Mouse (Mus musculus) adrenal gland (tissue): Measurements from ENCODE around the gene Slc25a38.

Experiments used
- intact Hi-C: fragments of 180-260 bp; cut with DNase I; formaldehyde crosslinking; loops from one replicate; pipeline ENCODE4 v1.15.1; 2025

Gene Slc25a38

GRCm38 (mm10) chr9:120135454-120135853, 25.3 kb downstream of the Slc25a38 start:
- intact Hi-C loops = no loop called here

DNA sequence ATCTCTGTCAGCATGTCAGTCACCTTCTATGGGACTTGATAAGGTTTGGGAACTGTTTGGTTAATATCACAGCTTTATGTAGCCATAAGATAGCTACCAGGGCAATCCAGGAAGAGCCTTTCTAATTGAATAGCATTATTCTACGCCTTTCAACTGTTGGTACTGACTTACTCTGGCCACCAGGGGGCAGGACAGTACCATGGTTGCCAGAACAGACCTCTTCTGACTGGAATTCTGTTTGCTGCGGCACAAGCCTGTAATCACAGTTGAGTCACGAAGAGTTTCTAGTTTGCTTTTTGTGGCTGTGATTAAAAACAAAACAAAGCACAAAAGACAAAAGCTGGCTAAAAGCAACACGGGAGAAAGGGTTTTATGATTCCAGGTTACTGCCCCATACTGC, 30.5 kb downstream of the Slc25a38 start:
- intact Hi-C loops = loop anchor here (1.0 kb wide), 1 partner anchor 30 kb away; no protein-coding TSS in a partner anchor

DNA sequence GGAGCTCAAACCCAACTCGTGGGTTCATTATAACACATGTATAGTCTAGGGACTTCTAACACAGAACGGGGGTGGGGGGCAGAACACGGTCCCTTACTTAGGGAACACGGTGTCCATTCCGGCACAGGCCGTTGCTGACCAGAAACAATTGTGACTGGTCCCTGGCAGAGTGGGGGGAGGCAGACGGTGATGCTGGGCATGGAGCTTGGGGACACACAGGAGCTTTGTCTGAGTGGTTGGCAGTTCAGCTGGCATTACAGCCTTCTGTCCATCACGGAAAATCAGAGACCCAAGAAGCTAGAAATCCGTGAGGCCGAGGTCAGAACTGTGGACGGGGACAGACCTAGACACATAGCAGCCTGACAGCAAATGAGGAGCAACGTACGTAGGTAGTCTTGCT, 34.3 kb downstream of the Slc25a38 start:
- intact Hi-C loops = no loop called here

DNA sequence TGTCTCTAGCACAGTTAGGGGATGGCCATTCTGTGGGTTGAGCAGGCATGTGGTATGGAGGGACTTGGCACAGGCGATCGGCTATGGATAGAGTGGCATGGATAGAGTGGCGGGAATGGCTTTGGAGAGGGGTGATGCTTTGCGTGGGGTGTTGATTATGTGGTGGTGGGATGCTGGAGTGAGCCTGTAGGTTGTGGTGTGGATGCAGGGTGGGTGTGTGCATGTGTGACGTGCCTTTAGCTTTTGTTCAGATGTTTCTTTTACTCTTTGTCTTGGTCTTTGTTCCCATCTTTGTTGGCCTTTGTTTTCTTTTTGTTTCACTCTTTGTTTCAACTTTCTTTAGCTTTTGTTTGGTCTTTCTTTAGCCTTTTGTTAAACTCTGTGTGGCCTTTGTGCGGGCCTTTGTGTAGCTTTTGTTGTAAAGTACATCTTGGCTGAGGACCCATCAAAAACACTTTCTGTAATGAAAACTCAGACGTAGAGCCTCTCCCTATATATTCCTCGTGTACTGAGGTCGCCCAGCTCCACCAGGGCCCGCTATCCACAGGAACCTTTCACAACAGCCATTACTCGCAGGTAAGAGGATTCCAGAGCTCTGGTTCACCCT, 39.2 kb downstream of the Slc25a38 start, which contains the start of gene Mobp:
TSS of gene Mobp (plus strand) at position 486 of the 607 bp plus-strand sequence.
- intact Hi-C loops = no loop called here

- intact Hi-C loops = no loop called here
Observed at GRCm38 (mm10) chr9:120151152-120151551, 41.0 kb downstream of the Slc25a38 start.

DNA sequence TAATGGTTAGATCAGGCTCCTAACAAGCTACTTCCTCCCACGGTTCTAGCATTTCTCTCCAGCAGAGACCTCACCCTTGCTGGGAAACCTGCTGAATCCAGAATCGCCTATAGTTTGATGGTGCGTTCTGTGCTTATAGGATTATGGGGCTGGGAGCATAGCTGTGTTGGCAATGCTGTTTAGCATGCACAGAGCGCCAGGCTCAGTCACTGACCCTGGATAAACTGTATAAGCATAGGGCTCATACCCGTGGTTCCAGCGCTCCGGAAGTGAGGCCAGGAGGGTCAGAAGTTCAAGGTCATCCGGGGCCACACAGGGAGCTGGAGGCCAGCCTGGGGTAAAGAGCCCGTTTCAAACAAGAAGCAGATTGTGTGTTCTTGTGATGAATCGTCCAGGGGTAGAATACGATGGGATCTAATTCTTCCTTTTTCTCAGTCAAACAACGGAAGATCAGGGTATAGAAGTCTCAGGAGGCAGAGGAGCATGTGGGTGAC, 41.8 kb downstream of the Slc25a38 start:
- intact Hi-C loops = no loop called here

DNA sequence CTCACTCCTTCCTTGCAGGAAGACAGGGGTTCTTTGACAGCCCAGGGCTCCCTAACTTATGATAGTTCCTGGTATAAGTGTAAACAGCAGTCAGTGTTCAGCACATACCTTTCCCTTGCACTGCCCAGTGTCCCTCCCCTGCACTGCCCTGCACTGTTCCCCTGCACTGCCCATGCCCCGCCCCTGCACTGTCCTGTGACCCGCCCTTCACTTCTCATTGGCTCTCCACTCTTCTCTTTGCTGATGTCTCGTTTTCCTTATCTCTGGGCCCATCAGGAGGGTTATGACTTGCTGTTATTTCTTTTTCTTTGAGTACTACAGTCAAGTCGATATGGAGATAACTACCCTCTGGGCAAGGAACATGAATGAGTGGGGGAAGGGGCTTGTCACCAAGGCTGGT, 47.9 kb downstream of the Slc25a38 start:
- intact Hi-C loops = no loop called here

DNA sequence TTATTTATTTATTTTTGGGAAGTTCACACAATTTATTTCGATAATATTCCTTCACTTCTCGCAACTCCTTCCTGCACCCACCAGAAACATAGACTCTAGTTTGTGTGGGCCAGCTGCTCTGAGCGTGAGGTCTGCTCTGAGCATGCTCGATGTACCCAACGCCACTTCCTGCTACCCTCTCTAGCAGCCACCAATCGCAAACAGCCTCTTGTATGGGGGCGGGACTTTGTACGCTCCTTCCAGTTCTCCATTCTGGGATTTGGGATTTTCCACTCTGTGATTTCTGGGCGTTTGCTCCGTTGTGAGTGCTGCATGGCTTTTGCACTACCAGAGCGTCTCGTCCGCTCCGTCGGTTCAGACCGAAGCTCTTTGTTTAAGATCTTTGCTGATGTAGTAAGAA, 53.7 kb downstream of the Slc25a38 start:
- intact Hi-C loops = no loop called here

DNA sequence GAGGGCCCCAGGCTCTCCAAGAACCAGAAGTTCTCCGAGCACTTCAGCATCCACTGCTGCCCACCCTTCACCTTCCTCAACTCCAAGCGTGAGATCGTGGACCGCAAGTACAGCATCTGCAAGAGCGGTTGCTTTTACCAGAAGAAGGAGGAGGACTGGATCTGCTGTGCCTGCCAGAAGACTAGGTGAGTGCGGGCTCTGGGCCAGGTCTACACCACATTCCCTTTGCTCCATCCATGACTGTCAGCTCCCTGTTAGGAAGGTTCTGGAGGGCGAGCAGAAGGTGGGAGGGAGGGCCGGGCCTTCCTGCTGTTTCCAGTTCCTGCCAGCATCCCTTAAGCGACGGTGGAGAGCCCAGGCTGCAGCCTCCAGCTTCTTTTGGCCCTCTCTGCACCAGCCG, 57.7 kb downstream of the Slc25a38 start:
- intact Hi-C loops = no loop called here

DNA sequence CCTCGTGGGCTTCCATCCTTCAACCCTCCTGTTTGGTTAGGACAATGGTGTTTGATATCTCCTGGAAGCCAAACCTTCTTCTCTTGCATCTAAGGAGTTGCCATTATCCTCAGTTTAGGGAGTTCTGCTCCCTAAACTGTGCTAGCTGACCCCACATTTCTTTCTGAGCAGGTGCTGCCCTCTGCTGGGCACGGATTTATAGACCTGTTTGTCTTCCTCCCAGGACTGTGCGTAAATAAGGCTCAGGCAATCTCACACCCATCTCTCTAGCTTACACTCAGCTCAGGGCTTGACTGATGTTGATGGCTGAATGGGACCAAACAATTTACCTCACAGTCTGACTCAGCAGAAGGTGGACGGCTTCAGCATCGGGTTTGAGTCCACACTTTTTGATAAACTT, 61.1 kb downstream of the Slc25a38 start:
- intact Hi-C loops = no loop called here
